Mouse (Mus musculus) layer of hippocampus, adult 8-10 months (tissue): ENCODE measurements at regions not wholly inside any gene's neighbourhood (a gene's known extent, or its start where the extent isn't known, plus 50 kb on each side); places are given as distances from the start of the nearest gene placed in this dataset.

Source experiments
- DNase-seq, 2 experiments: peaks; one replicate each; pipeline ENCODE4 v3.0.0; 2022; ENCODE audit warnings: low spot score in 2 of 2

DNA sequence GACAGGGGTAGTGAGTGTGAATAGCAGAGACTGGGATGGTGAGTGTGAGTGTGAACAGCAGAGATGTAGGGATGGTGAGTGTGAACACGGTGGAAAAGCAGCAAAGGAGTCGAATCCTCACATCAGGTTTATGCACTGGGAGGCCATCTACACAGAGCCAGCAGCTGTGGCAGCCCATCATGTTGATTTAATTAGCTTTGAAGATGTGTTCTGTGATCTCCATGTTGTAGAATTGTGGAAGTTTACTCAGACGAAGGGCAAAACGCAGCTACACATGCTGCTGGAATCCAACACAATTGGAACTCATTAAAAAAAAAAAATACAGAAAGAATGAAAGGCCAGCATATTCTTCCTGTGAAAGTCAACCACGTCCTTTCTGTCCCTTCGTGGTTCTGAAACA is 80.2 kb upstream of the Lrig3 start:
- DNase-seq: no peak

GRCm38 (mm10) chr10:125892122-125892521 is 73.8 kb upstream of the Lrig3 start:
- no peak for DNase-seq

GRCm38 (mm10) chr10:125895744-125896482 is 70.1 kb upstream of the Lrig3 start:
- DNase-seq: no peak

- no peak for DNase-seq
Observed at GRCm38 (mm10) chr10:125896646-125897045, 69.3 kb upstream of the Lrig3 start.

DNA sequence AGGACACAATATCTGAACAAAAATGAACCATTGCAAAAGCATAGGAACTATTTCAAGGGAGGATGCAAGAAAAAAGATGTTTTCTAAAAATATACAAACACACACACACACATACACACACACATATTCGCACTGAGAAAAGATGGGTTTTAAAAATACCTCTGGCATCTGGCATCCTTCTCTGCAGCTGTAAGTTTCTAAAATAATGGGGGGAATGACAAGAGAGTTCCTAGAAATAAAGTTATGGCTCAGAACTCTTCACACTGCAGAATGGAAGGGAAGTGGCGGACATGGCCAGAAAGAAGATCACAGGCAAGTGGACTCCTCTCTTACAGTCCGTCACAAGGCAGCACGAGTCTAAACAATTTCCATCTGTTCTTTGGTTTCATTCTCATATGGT is 66.5 kb upstream of the Lrig3 start:
- no peak for DNase-seq

GRCm38 (mm10) chr10:125900562-125900961 is 65.4 kb upstream of the Lrig3 start:
- no peak for DNase-seq

- DNase-seq: no peak
Observed at GRCm38 (mm10) chr10:125902668-125903067, 63.3 kb upstream of the Lrig3 start.

- no peak for DNase-seq
Observed at GRCm38 (mm10) chr10:125912207-125912606, 53.8 kb upstream of the Lrig3 start.
